Mouse (Mus musculus) megakaryocyte progenitor cell, adult 5-6 weeks (primary cell): ENCODE results near the gene Fam178b. TPM values are rescaled to one million over a fixed set of nuclear protein-coding genes. Genes with fewer than 3 reads are reported as not detected.

ENCODE experiments used
- ATAC-seq: replicated peaks from 2 replicates; pipeline ENCODE4 v1.8.0; 2016; ENCODE audit warnings: mild to moderate bottlenecking, moderate TSS enrichment, inconsistent platforms; ENCODE audit not compliant: poor library complexity
- total RNA-seq, 2 experiments: library from RNA; stranded (forward) in 1 of 2; stranded (reverse) in 1 of 2; fragments of 157-497, 149-512 nt in 1 of 2; fragments of 200-1000 nt in 1 of 2; gene quantifications; 2 replicates each; pipeline versions ENCODE4 v1.2.3 to v1.2.4; 2015 to 2017

Fam178b gene
- total RNA-seq (2015) (not detected in 2 replicates), total RNA-seq (2017) (not detected in 2 replicates)

- ATAC-seq, result no peak
Measured at GRCm38 (mm10) chr1:36682620-36683355, at the start of gene Fam178b. Gene Fam178b, minus strand, starts transcription at chr1:36683183.

GRCm38 (mm10) chr1:36724057-36724431, 41.1 kb upstream of the Fam178b start:
- no peak for ATAC-seq

GRCm38 (mm10) chr1:36723146-36724056, 40.4 kb upstream of the Fam178b start:
- no peak for ATAC-seq

- ATAC-seq, result peak; percentile 74
Measured at GRCm38 (mm10) chr1:36718786-36719185, 35.8 kb upstream of the Fam178b start.

- no peak for ATAC-seq
Measured at GRCm38 (mm10) chr1:36714311-36714710, 31.3 kb upstream of the Fam178b start, which contains the start of gene Actr1b. Gene Actr1b, minus strand, starts transcription at chr1:36714422.

- ATAC-seq, result no peak
Measured at GRCm38 (mm10) chr1:36711104-36711503, 28.1 kb upstream of the Fam178b start.

- peak; percentile 97 for ATAC-seq
Measured at GRCm38 (mm10) chr1:36709854-36710280, 26.9 kb upstream of the Fam178b start, which contains the start of gene 4933424G06Rik. Gene 4933424G06Rik, plus strand, starts transcription at chr1:36710149.

GRCm38 (mm10) chr1:36709055-36709853, 26.3 kb upstream of the Fam178b start:
- ATAC-seq, result peak; percentile 53

GRCm38 (mm10) chr1:36708626-36709025, 25.6 kb upstream of the Fam178b start:
- ATAC-seq, result no peak

- ATAC-seq, result no peak
Measured at GRCm38 (mm10) chr1:36707797-36708196, 24.8 kb upstream of the Fam178b start.

- no peak for ATAC-seq
Measured at GRCm38 (mm10) chr1:36707166-36707565, 24.2 kb upstream of the Fam178b start.

- ATAC-seq, result no peak
Measured at GRCm38 (mm10) chr1:36697030-36697429, 14.0 kb upstream of the Fam178b start.

- no peak for ATAC-seq
Measured at GRCm38 (mm10) chr1:36696411-36696810, 13.4 kb upstream of the Fam178b start.

- no peak for ATAC-seq
Measured at GRCm38 (mm10) chr1:36694871-36695270, 11.9 kb upstream of the Fam178b start.

GRCm38 (mm10) chr1:36691271-36692155, 8.5 kb upstream of the Fam178b start, which contains the start of gene Cox5b:
Gene Cox5b, plus strand, starts transcription at chr1:36691449.
- ATAC-seq, result peak; percentile 96

GRCm38 (mm10) chr1:36690671-36691235, 7.8 kb upstream of the Fam178b start:
- peak; percentile 2; the same call in 1 of the 2 replicates for ATAC-seq

- ATAC-seq, result peak; percentile 99
Measured at GRCm38 (mm10) chr1:36683810-36684467, 956 bp upstream of the Fam178b start.

- ATAC-seq, result no peak
Measured at GRCm38 (mm10) chr1:36680893-36681292, 2.1 kb downstream of the Fam178b start.

GRCm38 (mm10) chr1:36674936-36675335, 8.0 kb downstream of the Fam178b start:
- no peak for ATAC-seq
